Mouse (Mus musculus) ES-Bruce4 (cell line): ENCODE measurements at regions not wholly inside any gene's neighbourhood (a gene's known extent, or its start where the extent isn't known, plus 50 kb on each side); places are given as distances from the start of the nearest gene placed in this dataset.

Source experiments
- H3K27ac ChIP-seq: 2 replicates; pipeline ENCODE4 v1.5.1; 2012; ENCODE audit warnings: low read length, inconsistent platforms; ENCODE audit not compliant: insufficient read depth
- H3K27me3 ChIP-seq: 2 replicates; pipeline ENCODE4 v1.6.1; 2012; ENCODE audit warnings: mild to moderate bottlenecking, low read length, inconsistent platforms; ENCODE audit not compliant: control insufficient read depth, poor library complexity, insufficient read depth, severe bottlenecking
- H3K36me3 ChIP-seq: 2 replicates; pipeline ENCODE4 v1.6.1; 2012; ENCODE audit warnings: inconsistent platforms, mild to moderate bottlenecking, low read length, moderate library complexity; ENCODE audit not compliant: control insufficient read depth, poor library complexity, insufficient read depth, severe bottlenecking
- H3K4me1 ChIP-seq: one replicate; pipeline ENCODE4 v1.8.1; 2011; ENCODE audit warnings: low read length; ENCODE audit not compliant: control insufficient read depth, insufficient read depth
- H3K4me3 ChIP-seq: 2 replicates; pipeline ENCODE4 v1.5.1; 2011; ENCODE audit warnings: low read depth, mild to moderate bottlenecking, low read length
- H3K9ac ChIP-seq: 2 replicates; pipeline ENCODE4 v1.6.1; 2012; ENCODE audit warnings: low read depth, mild to moderate bottlenecking, inconsistent platforms; ENCODE audit not compliant: poor library complexity, severe bottlenecking
- H3K9me3 ChIP-seq: replicated peaks from 2 replicates; pipeline ENCODE4 v1.6.1; 2012; ENCODE audit warnings: mild to moderate bottlenecking, low read length, inconsistent platforms; ENCODE audit not compliant: control insufficient read depth, poor library complexity, insufficient read depth, severe bottlenecking
- CTCF ChIP-seq: IDR thresholded peaks from one replicate; pipeline ENCODE4 v1.8.1; 2011; ENCODE audit warnings: low read depth, low read length
- EP300 ChIP-seq: IDR thresholded peaks from 2 replicates; pipeline ENCODE4 v1.6.1; 2011; ENCODE audit warnings: low read depth, low read length; ENCODE audit not compliant: insufficient read depth
- POLR2A ChIP-seq: IDR thresholded peaks from one replicate; pipeline ENCODE4 v1.8.1; 2011; ENCODE audit warnings: low read length; ENCODE audit not compliant: insufficient read depth

GRCm38 (mm10) chr8:64377830-64378229 lies 171.8 kb upstream of the Tll1 start:
- no peaks in the 10 kb centered on the region for H3K4me1 ChIP-seq
- H3K36me3 ChIP-seq: no peaks in the 10 kb centered on the region
- TF ChIP-seq POLR2A: no peak
- no peak for TF ChIP-seq EP300
- no peaks in the 10 kb centered on the region; the same call in 1 of the 2 replicates for H3K9me3 ChIP-seq
- H3K4me3 ChIP-seq: no peak overlapping the region
- H3K9ac ChIP-seq: no peak overlapping the region
- no peak overlapping the region for H3K27ac ChIP-seq
- H3K27me3 ChIP-seq: no peaks in the 10 kb centered on the region

- H3K9ac ChIP-seq: no peak overlapping the region
- no peak for TF ChIP-seq EP300
- no peak for TF ChIP-seq POLR2A
- TF ChIP-seq CTCF: no peak
- H3K9me3 ChIP-seq: no peaks in the 10 kb centered on the region; the same call in 1 of the 2 replicates
These were observed 169.4 kb upstream of the Tll1 start for GRCm38 (mm10) chr8:64375509-64375908.

GRCm38 (mm10) chr8:64374980-64375379 lies 168.9 kb upstream of the Tll1 start:
- no peaks in the 10 kb centered on the region for H3K27me3 ChIP-seq
- H3K4me3 ChIP-seq: no peak overlapping the region
- no peaks in the 10 kb centered on the region for H3K36me3 ChIP-seq
- H3K9ac ChIP-seq: no peak overlapping the region
- no peak for TF ChIP-seq POLR2A
- no peak for TF ChIP-seq EP300
- no peak for TF ChIP-seq CTCF
- no peak overlapping the region for H3K27ac ChIP-seq
- no peaks in the 10 kb centered on the region for H3K4me1 ChIP-seq
- H3K9me3 ChIP-seq: no peaks in the 10 kb centered on the region; the same call in 1 of the 2 replicates

More at GRCm38 (mm10) chr8:64375509-64375908, 169.4 kb upstream of the Tll1 start:
- Histone ChIP-seq H3K27me3 (no peaks in the 10 kb centered on the region), H3K36me3 (no peaks in the 10 kb centered on the region), H3K27ac (no peak overlapping the region), H3K4me3 (no peak overlapping the region), H3K4me1 (no peaks in the 10 kb centered on the region)

GRCm38 (mm10) chr8:64369973-64370372 lies 163.9 kb upstream of the Tll1 start:
- no peaks in the 10 kb centered on the region for H3K36me3 ChIP-seq
- H3K4me1 ChIP-seq: peaks cover 2% of the 10 kb centered on the region
- H3K9me3 ChIP-seq: no peaks in the 10 kb centered on the region
- H3K27me3 ChIP-seq: no peaks in the 10 kb centered on the region
- H3K4me3 ChIP-seq: no peak overlapping the region
- TF ChIP-seq POLR2A: no peak
- no peak for TF ChIP-seq CTCF
- TF ChIP-seq EP300: no peak
- H3K27ac ChIP-seq: no peak overlapping the region
- H3K9ac ChIP-seq: no peak overlapping the region; the same call in 1 of the 2 replicates

GRCm38 (mm10) chr8:64367906-64368305 lies 161.8 kb upstream of the Tll1 start:
- Histone ChIP-seq H3K9me3 (no peaks in the 10 kb centered on the region), H3K9ac (no peak overlapping the region), H3K4me1 (peaks cover 2% of the 10 kb centered on the region), H3K27ac (0 out of 2 replicates have a peak overlapping the region, but pooled peaks have one; percentile 19), H3K27me3 (no peaks in the 10 kb centered on the region), H3K36me3 (no peaks in the 10 kb centered on the region), H3K4me3 (no peak overlapping the region)
- no peak for TF ChIP-seq POLR2A

GRCm38 (mm10) chr8:64366974-64367266 lies 160.8 kb upstream of the Tll1 start:
- TF ChIP-seq POLR2A (no peak), EP300 (peak; percentile 80)
- no peak overlapping the region for H3K4me3 ChIP-seq
- no peaks in the 10 kb centered on the region for H3K9me3 ChIP-seq
- no peaks in the 10 kb centered on the region for H3K27me3 ChIP-seq
- no peaks in the 10 kb centered on the region for H3K36me3 ChIP-seq
- no peak overlapping the region for H3K9ac ChIP-seq
- peaks cover 2% of the 10 kb centered on the region for H3K4me1 ChIP-seq
- no peak overlapping the region; the same call in 1 of the 2 replicates for H3K27ac ChIP-seq
